Mouse (Mus musculus): Measurements from ENCODE around the gene Ins2.

Gene Ins2

GRCm38 (mm10) chr7:142663931-142664421 lies 79.2 kb downstream of the Ins2 start:
- no peak for DNase-seq (ENCODE audit: low spot score)

GRCm38 (mm10) chr7:142663151-142663550 lies 80.0 kb downstream of the Ins2 start:
- DNase-seq (ENCODE audit: low spot score): no peak

DNA sequence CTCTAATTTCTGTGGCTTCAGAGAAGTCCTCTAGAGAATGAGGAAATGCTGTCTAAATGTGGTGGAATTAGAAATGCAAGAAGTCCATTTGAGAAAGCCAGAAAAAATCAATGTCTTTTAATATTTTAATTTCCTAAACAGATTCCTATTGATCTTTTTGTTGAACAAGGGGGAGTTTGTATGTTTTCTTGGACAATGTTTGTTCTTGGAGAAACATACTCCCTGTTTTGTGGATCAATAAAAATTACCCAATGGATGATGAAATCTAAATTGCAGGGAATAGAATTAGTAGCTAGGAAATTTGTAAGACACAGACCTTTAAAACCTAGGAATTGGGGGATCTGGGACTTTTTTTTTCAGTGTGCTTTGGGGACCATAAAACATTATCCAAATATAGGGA lies 81.4 kb downstream of the Ins2 start:
- DNase-seq (ENCODE audit: low spot score): no peak

GRCm38 (mm10) chr7:142661046-142661445 lies 82.1 kb downstream of the Ins2 start:
- DNase-seq (ENCODE audit: low spot score): no peak

DNA sequence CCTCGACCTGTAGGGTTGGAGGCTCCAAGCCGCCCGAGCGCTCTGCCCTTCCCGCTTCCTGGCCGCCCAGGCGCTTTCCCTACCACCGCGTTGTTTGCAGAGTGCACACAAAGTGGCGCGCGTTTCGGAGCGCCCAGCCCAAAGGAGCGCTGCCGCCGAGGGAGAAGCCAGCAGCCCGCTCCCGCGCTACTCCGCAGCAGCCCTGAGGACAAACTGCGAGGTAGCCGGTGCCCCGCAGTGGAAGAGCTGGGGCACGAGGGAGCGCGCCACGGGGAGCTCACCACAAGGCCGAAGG lies 82.6 kb downstream of the Ins2 start:
- no peak for DNase-seq (ENCODE audit: low spot score)

GRCm38 (mm10) chr7:142659767-142660650 lies 83.2 kb downstream of the Ins2 start:
- no peak for DNase-seq (ENCODE audit: low spot score)

GRCm38 (mm10) chr7:142659181-142659681 lies 84.0 kb downstream of the Ins2 start:
- DNase-seq (ENCODE audit: low spot score): no peak

GRCm38 (mm10) chr7:142658681-142659180 lies 84.5 kb downstream of the Ins2 start:
- DNase-seq (ENCODE audit: low spot score): no peak

DNA sequence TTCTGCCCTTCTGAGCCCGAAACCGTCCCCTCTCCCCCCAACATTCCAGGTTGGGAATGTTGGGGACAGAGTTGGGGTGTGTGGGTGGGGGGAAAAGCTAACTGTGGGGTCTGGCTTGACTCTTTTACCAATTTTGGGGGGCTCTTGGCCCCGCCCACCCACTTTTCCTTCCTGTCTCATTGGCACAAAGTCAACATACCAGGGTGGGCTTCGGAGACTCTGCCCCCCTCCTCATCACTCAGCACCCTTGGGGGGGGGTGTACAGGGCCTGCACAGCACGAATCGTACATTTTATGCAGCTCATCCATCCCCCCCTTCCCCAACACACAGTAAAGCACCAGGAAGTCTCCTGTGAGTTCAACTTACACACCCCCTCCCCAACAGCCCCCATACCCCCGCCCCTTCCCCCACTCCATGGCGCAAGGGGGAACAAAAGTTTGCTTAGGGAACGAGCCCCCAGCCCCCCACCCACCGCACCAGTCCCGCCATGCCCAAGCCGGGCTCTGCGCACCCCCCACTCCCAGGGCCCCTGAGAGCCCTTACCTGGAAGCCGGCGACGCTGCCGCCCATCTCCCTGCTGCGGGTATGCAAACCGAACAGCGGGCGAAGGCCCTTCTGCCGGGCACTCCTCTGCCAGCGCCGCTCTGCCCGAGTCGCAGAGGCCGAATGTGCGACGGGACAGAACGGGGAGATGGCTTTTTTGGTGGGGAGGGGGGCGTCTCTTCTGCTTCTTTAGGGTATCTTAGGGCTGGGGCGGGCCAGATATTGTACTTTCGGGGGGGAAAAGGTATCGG lies 85.2 kb downstream of the Ins2 start:
- DNase-seq (ENCODE audit: low spot score): no peak

DNA sequence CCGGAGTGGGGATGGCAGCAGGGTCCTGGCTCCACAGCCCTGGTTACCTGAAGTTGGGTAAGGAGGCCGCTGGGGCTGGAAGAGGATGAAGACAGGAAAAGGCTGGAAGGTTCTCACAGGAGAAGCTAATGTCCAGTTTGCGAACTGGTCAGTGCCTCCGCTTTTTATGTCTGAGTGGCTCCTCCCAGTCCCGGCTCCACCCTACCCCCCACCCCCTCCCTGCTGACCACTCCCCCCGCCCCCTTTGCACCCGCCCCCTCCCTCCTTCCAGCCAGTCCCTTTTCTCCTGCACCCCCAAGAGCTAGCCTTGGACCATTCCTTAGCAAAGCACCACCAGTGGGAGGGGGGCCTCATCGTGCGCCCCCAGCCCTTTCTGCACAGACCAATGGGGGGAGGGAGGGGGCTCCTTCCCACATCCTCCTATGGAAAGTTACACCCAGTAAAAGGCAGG lies 85.8 kb downstream of the Ins2 start:
- no peak for DNase-seq (ENCODE audit: low spot score)

DNA sequence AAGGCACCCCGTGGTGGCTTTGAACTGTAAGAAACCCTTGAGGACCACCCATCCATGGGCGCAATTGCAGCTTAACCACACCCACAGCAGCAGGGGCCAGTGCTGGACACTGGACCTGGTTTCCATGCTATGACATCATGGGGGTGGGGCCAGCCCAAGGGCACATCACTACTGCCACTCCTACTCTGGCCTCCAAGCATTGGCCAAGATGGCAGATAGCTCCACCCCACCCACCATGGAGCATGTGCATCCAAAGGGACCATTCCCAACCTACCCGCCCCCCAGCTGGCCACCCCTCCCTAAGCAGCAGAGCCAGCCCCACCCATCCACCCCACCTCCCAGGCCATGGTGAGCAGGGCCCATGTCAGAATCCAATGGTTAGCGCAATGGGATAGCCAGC lies 87.1 kb downstream of the Ins2 start:
- DNase-seq (ENCODE audit: low spot score): no peak

DNA sequence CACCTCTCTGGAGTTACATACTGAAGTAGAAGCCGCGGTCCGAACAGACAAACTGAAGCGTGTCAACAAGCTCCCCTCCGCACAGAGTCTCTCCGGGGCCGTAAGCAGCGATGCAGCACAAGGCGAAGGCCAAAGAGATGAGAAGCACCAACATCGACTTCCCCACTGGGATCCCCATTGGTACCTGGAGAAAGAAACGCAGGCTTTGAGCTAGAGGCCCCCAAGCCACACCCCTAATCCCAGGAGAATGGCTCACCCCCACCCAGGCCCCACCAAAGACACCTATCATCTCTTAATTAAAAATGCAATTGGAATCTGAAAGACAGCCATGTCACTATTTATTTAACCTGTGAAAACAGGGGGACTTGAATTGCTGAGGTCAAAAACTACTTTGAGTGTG lies 87.5 kb downstream of the Ins2 start:
- no peak for DNase-seq (ENCODE audit: low spot score)

DNA sequence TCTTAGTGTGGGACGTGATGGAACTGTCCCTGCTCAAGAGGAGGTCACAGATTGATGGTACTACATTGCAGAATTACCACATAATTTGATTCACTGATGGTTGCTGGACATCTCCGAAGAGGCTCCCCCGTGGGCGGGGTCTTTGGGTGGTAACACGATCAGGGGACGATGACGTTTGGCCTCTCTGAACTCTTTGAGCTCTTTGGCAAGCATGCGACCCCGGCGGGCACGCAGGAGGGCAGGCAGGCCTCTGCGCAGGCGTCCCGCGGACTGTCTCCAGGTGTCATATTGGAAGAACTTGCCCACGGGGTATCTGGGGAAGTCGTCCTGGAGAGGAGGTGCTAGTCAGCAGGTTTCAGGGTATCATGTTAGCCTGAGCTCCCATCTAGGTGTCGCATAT lies 89.5 kb downstream of the Ins2 start:
- DNase-seq (ENCODE audit: low spot score): no peak

- no peak for DNase-seq (ENCODE audit: low spot score)
Observed at GRCm38 (mm10) chr7:142646676-142647075, 96.5 kb downstream of the Ins2 start.

GRCm38 (mm10) chr7:142645045-142645444 lies 98.1 kb downstream of the Ins2 start:
- no peak for DNase-seq (ENCODE audit: low spot score)

DNA sequence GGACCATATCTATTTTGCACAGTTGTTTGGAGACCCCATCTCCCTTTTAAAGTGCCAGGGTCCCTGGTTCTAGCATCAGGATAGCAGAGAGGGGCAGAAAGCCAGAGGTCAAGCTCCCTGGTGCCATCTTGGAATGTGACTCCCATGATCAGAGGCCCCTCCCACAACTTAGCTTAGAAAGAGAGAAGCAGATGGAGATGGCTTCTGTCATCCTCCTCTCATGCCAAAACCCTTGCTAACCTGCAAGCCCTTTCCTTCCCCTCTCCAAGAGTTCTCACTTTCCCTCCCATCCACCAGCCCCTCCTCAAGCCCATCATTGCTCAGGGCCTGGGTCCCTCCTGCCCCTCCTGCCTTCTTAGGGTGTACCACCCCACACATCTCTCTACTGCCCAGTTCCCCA lies 107.0 kb downstream of the Ins2 start:
- no peak for DNase-seq (ENCODE audit: low spot score)

GRCm38 (mm10) chr7:142630691-142631090 lies 112.5 kb downstream of the Ins2 start:
- no peak for DNase-seq (ENCODE audit: low spot score)

- no peak for DNase-seq (ENCODE audit: low spot score)
Observed at GRCm38 (mm10) chr7:142629806-142630205, 113.4 kb downstream of the Ins2 start.

Measured in ovary, postnatal 10 days (tissue).